ENCODE assay signal across 26 mouse cellular contexts in genomic region chr4:42988296-42988695, GRCm38 (mm10). TPM values are rescaled to one million over a fixed set of nuclear protein-coding genes. Genes with fewer than 3 reads are reported as not detected.
DNase-seq lines count a peak whose midpoint lies in the region; ATAC-seq and TF ChIP-seq lines count a peak whose summit lies in the region.
"Had no signal": no experiment of that assay in that cellular context is flagged by ENCODE, and none has a peak within 500 bp of the region (broad histone marks: within the 10 kb centered on the region; RNA-seq: fewer than 3 reads in every experiment).

No protein-coding gene starts in this region.

- in situ Hi-C loops in CH12.LX (cut with MboI; ENCODE audit: low pct_ligation_motif_present, low pct_unique_long_range_greater_than_20kb, low sequenced_read_pairs), result no loop called here

- H3K9me3 ChIP-seq in CH12.LX (replicated peaks; ENCODE audit: low read length), result no peaks in the 10 kb centered on the region
- H3K9me3 ChIP-seq: embryonic facial prominence, embryonic 12.5 days; heart, embryonic 13.5 days; hindbrain, embryonic 15.5 days; liver, embryonic 12.5 days; lung, embryonic 15.5 days had no signal

- no peaks in the 10 kb centered on the region for H3K79me2 ChIP-seq in heart, adult 2 months (replicated peaks; ENCODE audit: control insufficient read depth, insufficient read depth, low read length)
- peaks cover 22% of the 10 kb centered on the region for H3K79me2 ChIP-seq in CH12.LX (replicated peaks; ENCODE audit: control insufficient read depth, extremely low read depth, insufficient read depth, poor library complexity, severe bottlenecking)

- peaks cover 17% of the 10 kb centered on the region for H3K36me3 ChIP-seq in heart, adult 2 months (ENCODE audit: control insufficient read depth, insufficient read depth, low read length)
- H3K36me3 ChIP-seq in CH12.LX (replicated peaks in 1 of 2; ENCODE audit: control insufficient read depth in 1 of 2, insufficient read depth in 1 of 2, low read length in 1 of 2), result peaks cover 86 to 96% of the 10 kb centered on the region in 2 experiments

- ATAC-seq in granulocyte monocyte progenitor cell, adult 5-6 weeks (replicated peaks; ENCODE audit: poor library complexity, severe bottlenecking), result peak; percentile 33; the same call in 1 of the 2 replicates
- ATAC-seq: forebrain, embryonic 14.5 days; liver, embryonic 12.5 days had no signal

- intact Hi-C loops in heart, adult 2 months (cut with DNase I), result no loop called here
- intact Hi-C loops in left cerebral cortex, adult 2 months (cut with DNase I), result no loop called here
- intact Hi-C loops in left cerebral cortex, postnatal 4 days (cut with DNase I), result no loop called here

- dilution Hi-C loops in CH12.LX (cut with MboI; ENCODE audit: extremely low pct_ligation_motif_present, extremely low pct_unique_long_range_greater_than_20kb, low sequenced_read_pairs), result no loop called here

- no peak for TF ChIP-seq RAD21 in CH12.LX (IDR thresholded peaks at IDR 0.05; ENCODE audit: low read depth, low read length)

- no peak overlapping the region for H3K4me3 ChIP-seq in heart, adult 2 months
- H3K4me3 ChIP-seq in left cerebral cortex, adult 2 months, result no peak overlapping the region
- no peak overlapping the region for H3K4me3 ChIP-seq in CH12.LX (replicated peaks in 1 of 3; ENCODE audit: low read depth in 2 of 3, low read length in 2 of 3, poor library complexity in 1 of 3)
- H3K4me3 ChIP-seq: embryonic facial prominence, embryonic 12.5 days; heart, embryonic 13.5 days; hindbrain, embryonic 15.5 days; liver, embryonic 12.5 days; lung, embryonic 15.5 days had no signal

- no peak overlapping the region for H3K9ac ChIP-seq in heart, adult 2 months (ENCODE audit: low read depth, low read length)
- no peak overlapping the region for H3K9ac ChIP-seq in CH12.LX (ENCODE audit: insufficient read depth, low read depth)
- H3K9ac ChIP-seq: embryonic facial prominence, embryonic 12.5 days; heart, embryonic 13.5 days; hindbrain, embryonic 15.5 days; liver, embryonic 12.5 days; lung, embryonic 15.5 days had no signal

- no peak overlapping the region for H3K27ac ChIP-seq in heart, adult 2 months
- no peak overlapping the region for H3K27ac ChIP-seq in left cerebral cortex, adult 2 months
- H3K27ac ChIP-seq in CH12.LX (ENCODE audit: insufficient read depth, low read depth), result no peak overlapping the region
- H3K27ac ChIP-seq: embryonic facial prominence, embryonic 12.5 days; heart, embryonic 13.5 days; hindbrain, embryonic 15.5 days; liver, embryonic 12.5 days; lung, embryonic 15.5 days had no signal

- TF ChIP-seq EP300 in heart, adult 2 months (IDR thresholded peaks at IDR 0.05; ENCODE audit: insufficient read depth, low read depth, low read length), result no peak
- TF ChIP-seq EP300 in CH12.LX (IDR thresholded peaks at IDR 0.05; ENCODE audit: low read length), result no peak

- TF ChIP-seq POLR2A in heart, adult 2 months (IDR thresholded peaks at IDR 0.05; ENCODE audit: insufficient read depth, low read depth, low read length), result no peak
- no peak for TF ChIP-seq POLR2A in CH12.LX (IDR thresholded peaks at IDR 0.05; ENCODE audit: low read depth, low read length)

- no peaks in the 10 kb centered on the region for H3K27me3 ChIP-seq in heart, adult 2 months (ENCODE audit: control insufficient read depth, insufficient read depth, low read length)
- H3K27me3 ChIP-seq in CH12.LX (replicated peaks), result no peaks in the 10 kb centered on the region
- H3K27me3 ChIP-seq: embryonic facial prominence, embryonic 12.5 days; heart, embryonic 13.5 days; hindbrain, embryonic 15.5 days; liver, embryonic 12.5 days; lung, embryonic 15.5 days had no signal

- H3K4me1 ChIP-seq in heart, adult 2 months (ENCODE audit: control insufficient read depth, insufficient read depth, low read length), result no peaks in the 10 kb centered on the region
- no peaks in the 10 kb centered on the region for H3K4me1 ChIP-seq in CH12.LX (ENCODE audit: control insufficient read depth in 1 of 2, insufficient read depth in 2 of 2)
- H3K4me1 ChIP-seq: embryonic facial prominence, embryonic 12.5 days; heart, embryonic 13.5 days; hindbrain, embryonic 15.5 days; liver, embryonic 12.5 days; lung, embryonic 15.5 days had no signal

- 78% methylated on average over 1 of the region's 1 CpGs for WGBS in heart, adult 2 months

- peak; percentile 43 for TF ChIP-seq CTCF in heart, adult 2 months (IDR thresholded peaks at IDR 0.05)
- peak; percentile 30 for TF ChIP-seq CTCF in left cerebral cortex, adult 2 months (IDR thresholded peaks at IDR 0.05)
- peak; percentile 15 to 28; a peak in 3 of 4 replicates for TF ChIP-seq CTCF in CH12.LX (conservative IDR thresholded peaks at IDR 0.05 in 1 of 2, IDR thresholded peaks at IDR 0.05 in 1 of 2; ENCODE audit: low read depth in 2 of 2, low read length in 2 of 2)

- H3K4me2 ChIP-seq in CH12.LX (ENCODE audit: insufficient read depth, low read depth, poor library complexity, severe bottlenecking), result no peak overlapping the region
- H3K4me2 ChIP-seq: embryonic facial prominence, embryonic 12.5 days; heart, embryonic 13.5 days; hindbrain, embryonic 15.5 days; liver, embryonic 12.5 days; lung, embryonic 15.5 days had no signal

- no peak for DNase-seq in heart, adult 2 months
- no peak for DNase-seq in heart, adult 8-10 months (ENCODE audit: low spot score)
- no peak for DNase-seq in left cerebral cortex, adult 2 months (ENCODE audit: extremely low spot score in 1 of 2, low spot score in 2 of 2)
- DNase-seq in left cerebral cortex, postnatal 4 days, result no peak
- DNase-seq in CH12.LX (ENCODE audit: extremely low read depth), result peak; percentile 15
- DNase-seq in embryo, embryonic 10.5 days (ENCODE audit: low spot score), result no peak
- no peak for DNase-seq in retina, embryonic 14.5 days (ENCODE audit: low spot score)
- DNase-seq: adrenal gland, adult 2 months; cerebellum, adult 8-10 months; heart, postnatal 36 days; kidney, adult 18-20 months; layer of hippocampus, adult 9-11 months; right cerebral cortex, adult 18-20 months; thymus, adult 2 months had no signal

TF ChIP-seq in CH12.LX, 34 proteins besides CTCF, POLR2A, EP300 and RAD21 (continues in another document):
- TF ChIP-seq RCOR1 (conservative IDR thresholded peaks at IDR 0.05; ENCODE audit: low read depth, low read length), result no peak
- TF ChIP-seq ELF1 (IDR thresholded peaks at IDR 0.05; ENCODE audit: low read depth, low read length), result no peak
- TF ChIP-seq HCFC1 (IDR thresholded peaks at IDR 0.05; ENCODE audit: low read depth, low read length), result no peak
- no peak for TF ChIP-seq NRF1 (IDR thresholded peaks at IDR 0.05; ENCODE audit: low read depth, low read length)

RNA-seq across cellular contexts. Expression of gene Vcp, which starts 12.0 kb away (rescaled TPM):
- 100 to 1,000 TPM; 238 to 254 TPM for total RNA-seq in heart, adult 2 months (2021)
- polyA plus RNA-seq in heart, adult 2 months (2012; rRNA removed), result 127 and 204 TPM in 2 replicates
- 100 to 1,000 TPM; 255 to 280 (median 263) TPM for total RNA-seq in heart, adult 8-10 months (2022)
- total RNA-seq in left cerebral cortex, adult 2 months (2021), result 100 to 1,000 TPM; 179 to 186 TPM
- 100 to 1,000 TPM; 244 to 265 TPM for total RNA-seq in left cerebral cortex, postnatal 4 days (2021)
- total RNA-seq in CH12.LX (2012; rRNA removed), result 237 and 301 TPM in 2 replicates
- 200 and 203 TPM in 2 replicates for total RNA-seq in CH12.LX (2014; rRNA removed)
- polyA plus RNA-seq in CH12.LX (2012; ENCODE audit: insufficient read length, low read depth), result 462 and 463 TPM in 2 replicates
- 207 and 209 TPM in 2 replicates for total RNA-seq in granulocyte monocyte progenitor cell, adult 5-6 weeks (2014; fragmentation: Nextera tagmentation)
- total RNA-seq in granulocyte monocyte progenitor cell, adult 5-6 weeks (2017), result 303 and 304 TPM in 2 replicates

RNA-seq across cellular contexts. Expression of gene 1700022I11Rik, which starts 18.9 kb away (rescaled TPM):
- not detected for total RNA-seq in heart, adult 2 months (2021)
- polyA plus RNA-seq in heart, adult 2 months (2012; rRNA removed), result not detected in 2 replicates
- not detected for total RNA-seq in heart, adult 8-10 months (2022)
- not detected for total RNA-seq in left cerebral cortex, adult 2 months (2021)
- total RNA-seq in left cerebral cortex, postnatal 4 days (2021), result not detected
- total RNA-seq in CH12.LX (2012; rRNA removed) (0.55 and 1.4 TPM in 2 replicates), CH12.LX (2014; rRNA removed) (not detected in 2 replicates)
- 0.07 and 0.24 TPM in 2 replicates for polyA plus RNA-seq in CH12.LX (2012; ENCODE audit: insufficient read length, low read depth)
- not detected in 2 replicates for total RNA-seq in granulocyte monocyte progenitor cell, adult 5-6 weeks (2014; fragmentation: Nextera tagmentation)
- total RNA-seq in granulocyte monocyte progenitor cell, adult 5-6 weeks (2017), result 0.22 and 0.57 TPM in 2 replicates
- total RNA-seq: adrenal gland, adult 2 months; gastrocnemius, postnatal 4 days; heart, postnatal 36 days; left cerebral cortex, adult 8-10 months; megakaryocyte, adult 5-6 weeks had no signal
- polyA plus RNA-seq: adrenal gland, adult 2 months; cortical plate, adult 2 months; small intestine, adult 2 months; thymus, adult 2 months had no signal

RNA-seq across cellular contexts. Expression of gene Fancg, which starts 22.0 kb away (rescaled TPM):
- 1 to 10 TPM; 2.8 to 3.2 TPM for total RNA-seq in heart, adult 2 months (2021)
- polyA plus RNA-seq in heart, adult 2 months (2012; rRNA removed), result 3.9 and 4.9 TPM in 2 replicates
- total RNA-seq in heart, adult 8-10 months (2022), result 1 to 10 TPM; 1.7 to 2.8 (median 2.2) TPM
- total RNA-seq in left cerebral cortex, adult 2 months (2021), result 10 to 100 TPM; 15.1 to 17.4 TPM
- 10 to 100 TPM; 15.7 to 16.8 TPM for total RNA-seq in left cerebral cortex, postnatal 4 days (2021)
- total RNA-seq in CH12.LX (2012; rRNA removed) (13.2 and 14.8 TPM in 2 replicates), CH12.LX (2014; rRNA removed) (12.3 and 13.7 TPM in 2 replicates)
- 15.1 and 18.7 TPM in 2 replicates for polyA plus RNA-seq in CH12.LX (2012; ENCODE audit: insufficient read length, low read depth)
- 19.9 and 29.0 TPM in 2 replicates for total RNA-seq in granulocyte monocyte progenitor cell, adult 5-6 weeks (2014; fragmentation: Nextera tagmentation)
- 18.7 and 21.8 TPM in 2 replicates for total RNA-seq in granulocyte monocyte progenitor cell, adult 5-6 weeks (2017)

RNA-seq across cellular contexts. Expression of gene Pigo, which starts 37.3 kb away (rescaled TPM):
- 10 to 100 TPM; 21.0 to 26.5 TPM for total RNA-seq in heart, adult 2 months (2021)
- 20.1 and 27.1 TPM in 2 replicates for polyA plus RNA-seq in heart, adult 2 months (2012; rRNA removed)
- total RNA-seq in heart, adult 8-10 months (2022), result 10 to 100 TPM; 19.6 to 27.4 (median 23.6) TPM
- total RNA-seq in left cerebral cortex, adult 2 months (2021), result 10 to 100 TPM; 30.9 to 31.1 TPM
- 10 to 100 TPM; 26.5 to 29.5 TPM for total RNA-seq in left cerebral cortex, postnatal 4 days (2021)
- total RNA-seq in CH12.LX (2012; rRNA removed), result 18.7 and 19.1 TPM in 2 replicates
- 8.0 and 8.7 TPM in 2 replicates for total RNA-seq in CH12.LX (2014; rRNA removed)
- 19.4 and 21.9 TPM in 2 replicates for polyA plus RNA-seq in CH12.LX (2012; ENCODE audit: insufficient read length, low read depth)
- total RNA-seq in granulocyte monocyte progenitor cell, adult 5-6 weeks (2014; fragmentation: Nextera tagmentation), result 15.6 and 15.8 TPM in 2 replicates
- total RNA-seq in granulocyte monocyte progenitor cell, adult 5-6 weeks (2017), result 5.8 and 10.8 TPM in 2 replicates

RNA-seq across cellular contexts. Expression of gene Dnajb5, which starts 38.7 kb away (rescaled TPM):
- 100 to 1,000 TPM in 1 of 2 experiments, 10 to 100 TPM in 1; 88.5 to 103 TPM for total RNA-seq in heart, adult 2 months (2021)
- 45.6 and 51.1 TPM in 2 replicates for polyA plus RNA-seq in heart, adult 2 months (2012; rRNA removed)
- 100 to 1,000 TPM in 2 of 4 experiments, 10 to 100 TPM in 2; 65.1 to 119 (median 88.0) TPM for total RNA-seq in heart, adult 8-10 months (2022)
- 100 to 1,000 TPM; 216 to 338 TPM for total RNA-seq in left cerebral cortex, adult 2 months (2021)
- 100 to 1,000 TPM; 152 to 156 TPM for total RNA-seq in left cerebral cortex, postnatal 4 days (2021)
- total RNA-seq in CH12.LX (2012; rRNA removed) (2.7 and 3.2 TPM in 2 replicates), CH12.LX (2014; rRNA removed) (1.9 and 2.2 TPM in 2 replicates)
- 3.9 and 4.2 TPM in 2 replicates for polyA plus RNA-seq in CH12.LX (2012; ENCODE audit: insufficient read length, low read depth)
- total RNA-seq in granulocyte monocyte progenitor cell, adult 5-6 weeks (2014; fragmentation: Nextera tagmentation), result 4.4 and 16.3 TPM in 2 replicates
- 1.0 and 1.1 TPM in 2 replicates for total RNA-seq in granulocyte monocyte progenitor cell, adult 5-6 weeks (2017)
